ENCODE assay signal across 24 mouse cellular contexts in the genomic region with DNA sequence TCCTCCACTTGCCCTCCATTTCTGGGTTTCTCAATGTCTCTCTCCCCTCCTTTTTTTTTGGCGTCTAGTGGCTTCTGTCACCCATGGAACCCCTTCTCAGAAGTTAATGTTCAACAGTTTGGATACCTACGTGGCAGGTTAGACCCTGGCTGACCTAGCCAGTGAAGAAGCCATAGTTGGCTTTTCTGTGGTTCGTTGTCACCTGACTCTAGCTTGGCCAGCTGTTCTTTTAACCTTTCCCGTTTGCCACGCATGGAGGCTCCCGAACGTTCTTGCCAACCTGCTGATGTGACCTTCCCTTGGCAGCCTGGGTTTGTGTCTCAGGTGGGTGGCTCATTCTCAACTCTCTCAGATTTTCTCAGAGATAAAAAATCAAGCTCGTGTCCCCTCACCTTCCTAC.
DNase-seq lines count a peak whose midpoint lies in the region; ATAC-seq and TF ChIP-seq lines count a peak whose summit lies in the region.
"Had no signal": no experiment of that assay in that cellular context is flagged by ENCODE, and none has a peak within 500 bp of the region (broad histone marks: within the 10 kb centered on the region; RNA-seq: fewer than 3 reads in every experiment).

No protein-coding gene starts in this region.

- no peak for TF ChIP-seq CTCF in liver, adult 2 months (IDR thresholded peaks at IDR 0.05; ENCODE audit: low read depth, low read length)

- peaks cover 34% of the 10 kb centered on the region for H3K4me1 ChIP-seq in liver, adult 2 months (ENCODE audit: control insufficient read depth, insufficient read depth, low read length)
- peaks cover 57% of the 10 kb centered on the region for H3K4me1 ChIP-seq in liver, embryonic 12.5 days
- peaks cover 72% of the 10 kb centered on the region for H3K4me1 ChIP-seq in embryonic facial prominence, embryonic 10.5 days

- no peak overlapping the region for H3K9ac ChIP-seq in liver, adult 2 months (ENCODE audit: low read depth, low read length)
- H3K9ac ChIP-seq in liver, embryonic 12.5 days, result no peak overlapping the region
- H3K9ac ChIP-seq: forebrain, embryonic 13.5 days; heart, embryonic 15.5 days; hindbrain, embryonic 12.5 days; lung, embryonic 14.5 days; stomach, embryonic 15.5 days had no signal

- no peak for ATAC-seq in liver, embryonic 12.5 days
- ATAC-seq: forebrain, embryonic 13.5 days; intestine, postnatal 0 days; midbrain, embryonic 16.5 days had no signal

- no peaks in the 10 kb centered on the region for H3K9me3 ChIP-seq in liver, embryonic 12.5 days (replicated peaks)
- no peaks in the 10 kb centered on the region for H3K9me3 ChIP-seq in embryonic facial prominence, embryonic 10.5 days
- H3K9me3 ChIP-seq: forebrain, embryonic 13.5 days; G1E; heart, embryonic 10.5 days; heart, embryonic 15.5 days; hindbrain, embryonic 12.5 days; stomach, embryonic 15.5 days had no signal

- no peaks in the 10 kb centered on the region for H3K36me3 ChIP-seq in liver, adult 2 months (ENCODE audit: control insufficient read depth, insufficient read depth, low read length)
- H3K36me3 ChIP-seq in liver, embryonic 12.5 days, result peaks cover 13% of the 10 kb centered on the region; the same call in 1 of the 2 replicates
- 0 out of 2 replicates have a peak, but pooled peaks cover 8% of the 10 kb centered on the region for H3K36me3 ChIP-seq in embryonic facial prominence, embryonic 10.5 days (replicated peaks)
- H3K36me3 ChIP-seq: heart, embryonic 10.5 days; heart, embryonic 15.5 days; hindbrain, embryonic 12.5 days; stomach, embryonic 15.5 days had no signal

- 32% methylated on average over 8 of the region's 8 CpGs for WGBS in liver, adult 2 months
- 83% methylated on average over 8 of the region's 8 CpGs for WGBS in liver, embryonic 12.5 days (ENCODE audit: insufficient replicate concordance)
- WGBS in embryonic facial prominence, embryonic 10.5 days, result 90% methylated on average over 8 of the region's 8 CpGs

- H3K27me3 ChIP-seq in liver, adult 2 months (ENCODE audit: control insufficient read depth, insufficient read depth, low read length), result no peaks in the 10 kb centered on the region
- H3K27me3 ChIP-seq in liver, embryonic 12.5 days (replicated peaks), result no peaks in the 10 kb centered on the region
- no peaks in the 10 kb centered on the region for H3K27me3 ChIP-seq in embryonic facial prominence, embryonic 10.5 days (replicated peaks; ENCODE audit: low read depth, poor library complexity, severe bottlenecking)
- H3K27me3 ChIP-seq: forebrain, embryonic 13.5 days; heart, embryonic 15.5 days; hindbrain, embryonic 12.5 days; stomach, embryonic 15.5 days had no signal

- H3K4me2 ChIP-seq in liver, embryonic 12.5 days, result no peak overlapping the region
- H3K4me2 ChIP-seq: forebrain, embryonic 13.5 days; heart, embryonic 15.5 days; hindbrain, embryonic 12.5 days; lung, embryonic 14.5 days; midbrain, embryonic 11.5 days; stomach, embryonic 15.5 days had no signal

- DNase-seq in liver, adult 2 months (ENCODE audit: extremely low read depth, low read depth, low spot score), result peak; percentile 97
- peak; percentile 93 for DNase-seq in kidney, adult 9 months
- peak; percentile 77 for DNase-seq in kidney, postnatal 14 days
- DNase-seq in layer of hippocampus, adult 11-12 months (ENCODE audit: low spot score), result no peak
- no peak for DNase-seq in heart, adult 9 months (ENCODE audit: low spot score in 2 of 2)
- no peak for DNase-seq in embryonic facial prominence, embryonic 10.5 days (ENCODE audit: low spot score)
- DNase-seq: adrenal gland, adult 8-10 months; cerebellum, adult 8-10 months; cerebellum, postnatal 25 days; gastrocnemius, postnatal 14 days; left cerebral cortex, postnatal 4 days; lung, embryonic 14.5 days; lung, postnatal 36 days; right cerebral cortex, postnatal 25 days had no signal

- no peak overlapping the region for H3K4me3 ChIP-seq in liver, adult 2 months (ENCODE audit: insufficient read depth, low read depth, low read length)
- H3K4me3 ChIP-seq in liver, embryonic 12.5 days, result no peak overlapping the region
- no peak overlapping the region for H3K4me3 ChIP-seq in embryonic facial prominence, embryonic 10.5 days
- H3K4me3 ChIP-seq: forebrain, embryonic 13.5 days; heart, embryonic 10.5 days; heart, embryonic 15.5 days; hindbrain, embryonic 12.5 days; stomach, embryonic 15.5 days had no signal

- H3K79me2 ChIP-seq in liver, adult 2 months (ENCODE audit: control insufficient read depth, insufficient read depth, low read length), result peaks cover 49% of the 10 kb centered on the region; the same call in 1 of the 2 replicates

- H3K27ac ChIP-seq in liver, adult 2 months (replicated peaks; ENCODE audit: insufficient read depth, low read depth, low read length), result peak overlapping the region; percentile 61
- H3K27ac ChIP-seq in liver, embryonic 12.5 days, result no peak overlapping the region
- no peak overlapping the region for H3K27ac ChIP-seq in embryonic facial prominence, embryonic 10.5 days (replicated peaks)
- H3K27ac ChIP-seq: forebrain, embryonic 13.5 days; heart, embryonic 10.5 days; heart, embryonic 15.5 days; hindbrain, embryonic 12.5 days; stomach, embryonic 15.5 days had no signal

- TF ChIP-seq POLR2A in liver, adult 2 months (IDR thresholded peaks at IDR 0.05; ENCODE audit: extremely low read depth, insufficient read depth, low read length), result no peak

Comparison
In these comparisons a context has a peak if more than half of its experiments do, and no peak if none do; other contexts are left out.
1. DNase-seq: peak in liver, adult 2 months (single experiment), kidney, adult 9 months (single experiment) and kidney, postnatal 14 days (single experiment); none in layer of hippocampus, adult 11-12 months (single experiment), heart, adult 9 months (0 of 2) and embryonic facial prominence, embryonic 10.5 days (single experiment).